Mouse (Mus musculus) effector memory CD4-positive, alpha-beta T cell, adult 5 months (primary cell): ENCODE data around the gene Gm8978. TPM values are rescaled to one million over a fixed set of nuclear protein-coding genes. Genes with fewer than 3 reads are reported as not detected.

ENCODE experiments used
- polyA plus RNA-seq: library from polyadenylated mRNA; unstranded; fragments of 100-300 nt; shearing (Covaris generic); gene quantifications from one replicate; pipeline ENCODE4 v1.2.1, GENCODE M21; 2017

The Gm8978 gene
- polyA plus RNA-seq: not detected

DNA sequence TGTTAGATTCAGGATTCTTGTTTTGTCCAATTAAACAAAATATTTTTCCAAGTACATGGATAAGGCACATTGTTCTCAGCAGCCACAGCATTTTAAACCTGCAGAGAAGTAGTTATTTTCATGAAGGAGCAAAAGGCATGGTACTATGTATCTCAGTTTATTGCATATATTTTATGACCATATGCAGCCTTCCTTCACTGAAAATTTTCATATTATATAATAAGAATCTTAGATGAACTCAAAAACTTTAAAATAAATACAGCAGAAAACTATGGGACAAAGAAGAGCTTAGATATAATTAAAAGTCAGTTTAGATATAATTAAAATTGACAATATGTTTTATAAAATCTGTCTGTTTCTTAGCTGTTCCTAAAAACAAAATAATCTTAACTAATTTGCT, at the start of gene Gm8978:
TSS of gene Gm8978 (minus strand) at position 101 of the 400 bp plus-strand sequence.

Other genes starting within 250 kb of the Gm8978 start
- 3.0 TPM for gene Rnls, start 233.0 kb downstream of the Gm8978 start, polyA plus RNA-seq
- not detected for gene Lipo4, start 107.5 kb downstream of the Gm8978 start, polyA plus RNA-seq
- gene Lipo2, start 126.1 kb upstream of the Gm8978 start, polyA plus RNA-seq: 0.47 TPM
- 16.7 TPM for gene Lipo3, start 136.7 kb upstream of the Gm8978 start, polyA plus RNA-seq
- not detected for gene Lipo1, start 162.2 kb upstream of the Gm8978 start, polyA plus RNA-seq